Mouse (Mus musculus): ENCODE data around the gene Olfr1289.

DNA sequence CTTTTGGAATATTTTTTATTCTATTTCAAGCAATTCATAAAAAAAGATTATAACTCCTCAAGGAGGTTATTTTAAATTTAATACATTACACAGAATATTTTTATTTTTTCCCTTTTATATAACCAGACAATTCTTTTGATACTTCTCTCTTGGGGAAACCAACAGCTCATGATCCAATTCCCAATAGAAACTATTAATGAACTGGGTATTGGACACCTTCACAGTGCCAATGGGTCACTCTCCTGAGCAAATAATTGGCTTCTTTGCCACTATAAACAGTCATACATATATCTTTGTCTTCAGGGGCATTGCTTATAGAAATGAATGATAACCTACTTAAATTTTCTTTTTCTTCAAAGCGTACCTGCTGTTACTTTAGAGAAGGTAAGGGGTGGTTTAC, 6.8 kb upstream of the Olfr1289 start, which contains the start of gene Olfr1288:
- TF ChIP-seq USF1 (IDR thresholded peaks at IDR 0.05; ENCODE audit: low read depth, low read length) (no peak), GATA1 (IDR thresholded peaks at IDR 0.05; ENCODE audit: low read depth, low read length) (no peak), HCFC1 (IDR thresholded peaks at IDR 0.05; ENCODE audit: low read depth, low read length) (no peak), CTCF (IDR thresholded peaks at IDR 0.05 in 2 of 3, conservative IDR thresholded peaks at IDR 0.05 in 1 of 3; ENCODE audit: control insufficient read depth in 1 of 3, insufficient read depth in 1 of 3, low read depth in 2 of 3, low read length in 3 of 3, poor library complexity in 1 of 3, severe bottlenecking in 1 of 3) (no peak), POLR2AphosphoS2 (IDR thresholded peaks at IDR 0.05; ENCODE audit: low read length) (no peak), POLR2A (IDR thresholded peaks at IDR 0.05; ENCODE audit: control insufficient read depth in 1 of 2, insufficient read depth in 1 of 2, low read depth in 1 of 2, low read length in 2 of 2, poor library complexity in 1 of 2) (no peak), ZC3H11A (IDR thresholded peaks at IDR 0.05; ENCODE audit: low read depth, low read length) (no peak)

Data from MEL (cell line).